Mouse (Mus musculus): ENCODE data around the gene Tapbpl.

- no peak for TF ChIP-seq CTCF (IDR thresholded peaks at IDR 0.05)
- no peak for TF ChIP-seq POLR2A (IDR thresholded peaks at IDR 0.05; ENCODE audit: insufficient read depth, low read depth, low read length)
- TF ChIP-seq EP300 (IDR thresholded peaks at IDR 0.05; ENCODE audit: insufficient read depth, low read depth, low read length): no peak
Observed at GRCm38 (mm10) chr6:125190816-125191215, 40.8 kb downstream of the Tapbpl start.

All from heart, adult 2 months (tissue).